Mouse (Mus musculus) heart, embryonic 16.5 days (tissue): ENCODE results near the gene Jade1. TPM values are rescaled to one million over a fixed set of nuclear protein-coding genes. Genes with fewer than 3 reads are reported as not detected.

Experiments
- ATAC-seq: fragments of 200-750 bp; cut with Nextera tagmentation; replicated peaks from 2 replicates; pipeline ENCODE4 v1.8.0; 2017; ENCODE audit warnings: moderate number of reproducible peaks; ENCODE audit not compliant: insufficient read depth, low FRiP score; ENCODE audit errors: extremely low read depth
- H3K27ac ChIP-seq: fragments of 300-500 bp; sonication (generic); 2 replicates; pipeline ENCODE4 v1.5.1; 2014; ENCODE audit warnings: mild to moderate bottlenecking, low read length, control low read depth, moderate library complexity
- H3K27me3 ChIP-seq: fragments of 300-500 bp; sonication (generic); 2 replicates; pipeline ENCODE4 v1.6.1; 2014; ENCODE audit warnings: low read length, mixed read lengths; ENCODE audit not compliant: control insufficient read depth, insufficient read depth
- H3K36me3 ChIP-seq: fragments of 300-500 bp; sonication (generic); 2 replicates; pipeline ENCODE4 v1.6.1; 2014; ENCODE audit not compliant: control insufficient read depth, insufficient read depth
- H3K4me1 ChIP-seq: fragments of 300-500 bp; sonication (generic); 2 replicates; pipeline ENCODE4 v1.6.1; 2014; ENCODE audit warnings: low read length, mixed read lengths; ENCODE audit not compliant: control insufficient read depth, insufficient read depth
- H3K4me2 ChIP-seq: fragments of 300-500 bp; sonication (generic); 2 replicates; pipeline ENCODE4 v1.6.1; 2014; ENCODE audit warnings: low read depth, mild to moderate bottlenecking, control low read depth, low read length
- H3K4me3 ChIP-seq: fragments of 300-500 bp; sonication (generic); 2 replicates; pipeline ENCODE4 v1.5.1; 2014; ENCODE audit warnings: mild to moderate bottlenecking, control low read depth, low read length
- H3K9ac ChIP-seq: fragments of 300-500 bp; sonication (generic); 2 replicates; pipeline ENCODE4 v1.6.1; 2014; ENCODE audit warnings: low read length, control low read depth
- H3K9me3 ChIP-seq: fragments of 300-500 bp; sonication (generic); replicated peaks from 2 replicates; pipeline ENCODE4 v1.6.1; 2016; ENCODE audit warnings: low read length; ENCODE audit not compliant: control insufficient read depth
- WGBS: fragments of 180-500 bp; shearing (Covaris S2); extraction: QIAGEN DNeasy Blood & Tissue Kit; methylation state at CpG from one replicate; pipeline ENCODE4 v1.1.7; 2014; 5-methylcytosine and 5-hydroxymethylcytosine counted together
- polyA plus RNA-seq: library from polyadenylated mRNA; unstranded; fragments of >200 nt; fragmentation: Nextera tagmentation; extraction: Ambion mirVana; gene quantifications from 2 replicates; pipeline ENCODE4 v1.2.1, GENCODE M21; 2015

The Jade1 gene
- polyA plus RNA-seq, 1 experiment from 2014 or later, result 13.4 TPM

- WGBS, result 18% methylated on average over 18 of the region's 18 CpGs
- Histone ChIP-seq H3K36me3 (no peaks in the 10 kb centered on the region), H3K4me3 (peak overlapping the region; percentile 38), H3K27me3 (no peaks in the 10 kb centered on the region), H3K4me1 (peaks cover 14% of the 10 kb centered on the region), H3K27ac (0 out of 2 replicates have a peak overlapping the region, but pooled peaks have one; percentile 20), H3K4me2 (peak overlapping the region; percentile 63), H3K9me3 (0 out of 2 replicates have a peak, but pooled peaks cover 4% of the 10 kb centered on the region), H3K9ac (peak overlapping the region; percentile 29)
- no peak; the same call in 1 of the 2 replicates for ATAC-seq
Observed at GRCm38 (mm10) chr3:41522226-41523005, 33.1 kb upstream of the Jade1 start.

GRCm38 (mm10) chr3:41523006-41523375 is 32.5 kb upstream of the Jade1 start:
- Histone ChIP-seq H3K27ac (no peak overlapping the region), H3K27me3 (no peaks in the 10 kb centered on the region), H3K36me3 (no peaks in the 10 kb centered on the region), H3K9me3 (0 out of 2 replicates have a peak, but pooled peaks cover 4% of the 10 kb centered on the region), H3K4me1 (peaks cover 14% of the 10 kb centered on the region), H3K9ac (no peak overlapping the region), H3K4me3 (peak overlapping the region; percentile 38; the same call in 1 of the 2 replicates), H3K4me2 (peak overlapping the region; percentile 63)
- no peak for ATAC-seq
- 31% methylated on average over 2 of the region's 2 CpGs for WGBS

GRCm38 (mm10) chr3:41523460-41523859 is 32.1 kb upstream of the Jade1 start:
- WGBS, result 93% methylated on average over 4 of the region's 4 CpGs
- peaks cover 4% of the 10 kb centered on the region; the same call in 1 of the 2 replicates for H3K9me3 ChIP-seq
- no peak overlapping the region for H3K27ac ChIP-seq
- H3K36me3 ChIP-seq, result no peaks in the 10 kb centered on the region
- H3K27me3 ChIP-seq, result no peaks in the 10 kb centered on the region
- no peak for ATAC-seq
- H3K4me3 ChIP-seq, result no peak overlapping the region
- peaks cover 14% of the 10 kb centered on the region for H3K4me1 ChIP-seq
- no peak overlapping the region for H3K4me2 ChIP-seq
- no peak overlapping the region for H3K9ac ChIP-seq

- no peak overlapping the region for H3K9ac ChIP-seq
- H3K9me3 ChIP-seq, result peaks cover 4% of the 10 kb centered on the region; the same call in 1 of the 2 replicates
- ATAC-seq, result no peak
- no peak overlapping the region for H3K4me3 ChIP-seq
- H3K4me2 ChIP-seq, result no peak overlapping the region
- H3K27ac ChIP-seq, result no peak overlapping the region
- WGBS, result 91% methylated on average over 2 of the region's 2 CpGs
- no peaks in the 10 kb centered on the region for H3K27me3 ChIP-seq
- no peaks in the 10 kb centered on the region for H3K4me1 ChIP-seq
- H3K36me3 ChIP-seq, result no peaks in the 10 kb centered on the region
Observed at GRCm38 (mm10) chr3:41528291-41528969, 27.1 kb upstream of the Jade1 start.

- no peak overlapping the region for H3K9ac ChIP-seq
- WGBS, result 71% methylated on average over 3 of the region's 3 CpGs
- peaks cover 3% of the 10 kb centered on the region; the same call in 1 of the 2 replicates for H3K9me3 ChIP-seq
- no peak overlapping the region for H3K27ac ChIP-seq
- no peaks in the 10 kb centered on the region for H3K36me3 ChIP-seq
- no peak for ATAC-seq
- no peaks in the 10 kb centered on the region for H3K27me3 ChIP-seq
- no peak overlapping the region for H3K4me2 ChIP-seq
- no peak overlapping the region for H3K4me3 ChIP-seq
- H3K4me1 ChIP-seq, result no peaks in the 10 kb centered on the region
Observed at GRCm38 (mm10) chr3:41530156-41530555, 25.4 kb upstream of the Jade1 start.

- Histone ChIP-seq H3K4me1 (no peaks in the 10 kb centered on the region), H3K9ac (no peak overlapping the region), H3K36me3 (no peaks in the 10 kb centered on the region), H3K9me3 (no peaks in the 10 kb centered on the region; the same call in 1 of the 2 replicates), H3K27me3 (no peaks in the 10 kb centered on the region), H3K4me2 (no peak overlapping the region), H3K4me3 (no peak overlapping the region), H3K27ac (no peak overlapping the region)
- no peak for ATAC-seq
- WGBS, result 17% methylated on average over 7 of the region's 8 CpGs
Observed at GRCm38 (mm10) chr3:41531541-41531940, 24.0 kb upstream of the Jade1 start.

GRCm38 (mm10) chr3:41532109-41532508 is 23.4 kb upstream of the Jade1 start:
- H3K9me3 ChIP-seq, result no peaks in the 10 kb centered on the region; the same call in 1 of the 2 replicates
- WGBS, result 80% methylated on average over 12 of the region's 12 CpGs

GRCm38 (mm10) chr3:41533660-41534059 is 21.9 kb upstream of the Jade1 start:
- Histone ChIP-seq H3K27me3 (no peaks in the 10 kb centered on the region), H3K4me2 (no peak overlapping the region), H3K9me3 (no peaks in the 10 kb centered on the region; the same call in 1 of the 2 replicates), H3K9ac (no peak overlapping the region), H3K4me1 (0 out of 2 replicates have a peak, but pooled peaks cover 6% of the 10 kb centered on the region), H3K36me3 (no peaks in the 10 kb centered on the region), H3K27ac (no peak overlapping the region), H3K4me3 (no peak overlapping the region)
- WGBS, result 44% methylated on average over 7 of the region's 7 CpGs
- ATAC-seq, result no peak

More at GRCm38 (mm10) chr3:41532109-41532508, 23.4 kb upstream of the Jade1 start:
- Histone ChIP-seq H3K4me1 (no peaks in the 10 kb centered on the region), H3K27ac (no peak overlapping the region), H3K27me3 (no peaks in the 10 kb centered on the region), H3K9ac (no peak overlapping the region), H3K4me2 (no peak overlapping the region), H3K4me3 (no peak overlapping the region), H3K36me3 (no peaks in the 10 kb centered on the region)
- no peak for ATAC-seq

GRCm38 (mm10) chr3:41537957-41538356 is 17.6 kb upstream of the Jade1 start:
- Histone ChIP-seq H3K27ac (no peak overlapping the region), H3K27me3 (no peaks in the 10 kb centered on the region), H3K4me3 (no peak overlapping the region), H3K4me1 (0 out of 2 replicates have a peak, but pooled peaks cover 6% of the 10 kb centered on the region), H3K9me3 (no peaks in the 10 kb centered on the region), H3K36me3 (no peaks in the 10 kb centered on the region), H3K4me2 (no peak overlapping the region), H3K9ac (no peak overlapping the region)
- no peak for ATAC-seq
- 52% methylated on average over 2 of the region's 2 CpGs for WGBS
